Mouse (Mus musculus) mesoderm, embryonic 11.5 days (tissue): ENCODE measurements at regions not wholly inside any gene's neighbourhood (a gene's known extent, or its start where the extent isn't known, plus 50 kb on each side); places are given as distances from the start of the nearest gene placed in this dataset.

Experiments
- DNase-seq: peaks from one replicate; pipeline ENCODE4 v3.0.0-alpha.2; 2012; ENCODE audit warnings: low read depth, low spot score

DNA sequence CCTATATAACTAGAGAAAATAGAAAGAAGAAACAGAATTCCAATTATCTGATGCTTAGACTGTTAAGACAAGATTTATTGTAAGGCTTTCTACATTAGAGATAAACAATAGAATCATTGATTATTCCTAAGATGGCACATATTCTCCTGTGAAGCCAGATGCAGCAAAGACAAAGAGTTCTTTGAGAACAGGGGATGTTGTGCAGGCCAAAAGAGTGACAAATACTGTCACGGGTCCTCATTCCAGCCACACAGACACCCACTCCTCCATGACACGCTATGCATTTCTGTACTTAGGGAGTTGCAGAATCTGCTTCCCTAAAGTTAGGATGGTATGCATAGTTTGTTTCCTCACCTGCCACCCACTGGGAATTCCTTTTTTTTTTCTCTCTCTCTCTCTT lies 245.2 kb downstream of the Sv2b start:
- DNase-seq, result no peak

DNA sequence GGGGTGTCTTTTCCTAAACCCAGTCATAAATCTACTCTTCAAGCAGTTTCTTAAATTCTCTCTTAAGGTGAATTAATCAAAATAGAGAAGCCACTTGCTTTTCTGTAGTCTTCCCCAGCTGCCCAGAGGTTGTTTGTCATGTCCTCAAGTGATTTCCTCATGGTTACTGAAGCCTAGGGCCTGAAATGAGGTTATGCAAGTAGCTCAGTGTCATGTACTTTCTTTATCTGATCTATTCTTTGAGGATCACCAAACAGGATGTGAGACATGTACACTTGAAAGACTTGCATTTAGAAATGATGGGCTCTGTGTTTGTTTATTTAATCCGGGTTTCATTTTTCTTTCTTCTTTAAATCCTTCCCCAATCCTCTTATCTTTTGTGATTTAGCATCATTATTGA lies 258.8 kb downstream of the Sv2b start:
- DNase-seq, result no peak

DNA sequence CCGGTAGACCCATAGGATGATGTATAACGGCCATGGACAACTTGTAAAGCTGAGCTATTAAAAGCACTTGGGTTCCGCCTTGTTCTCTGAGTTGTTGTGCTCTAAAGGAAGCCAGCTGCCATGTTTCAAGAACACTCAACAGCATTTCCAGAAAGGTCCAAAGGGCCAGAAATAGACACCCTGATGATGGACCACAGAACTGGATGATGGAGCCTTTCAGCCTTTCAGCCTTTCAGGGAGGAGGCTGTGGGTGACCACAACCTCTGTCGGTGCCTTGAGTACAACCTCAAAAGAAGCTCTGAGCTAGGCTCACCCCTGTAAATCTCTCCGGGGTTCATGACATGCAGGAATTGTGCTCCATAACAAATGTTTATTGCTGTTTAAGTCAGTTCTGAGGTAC lies 259.3 kb downstream of the Sv2b start:
- DNase-seq, result no peak

DNA sequence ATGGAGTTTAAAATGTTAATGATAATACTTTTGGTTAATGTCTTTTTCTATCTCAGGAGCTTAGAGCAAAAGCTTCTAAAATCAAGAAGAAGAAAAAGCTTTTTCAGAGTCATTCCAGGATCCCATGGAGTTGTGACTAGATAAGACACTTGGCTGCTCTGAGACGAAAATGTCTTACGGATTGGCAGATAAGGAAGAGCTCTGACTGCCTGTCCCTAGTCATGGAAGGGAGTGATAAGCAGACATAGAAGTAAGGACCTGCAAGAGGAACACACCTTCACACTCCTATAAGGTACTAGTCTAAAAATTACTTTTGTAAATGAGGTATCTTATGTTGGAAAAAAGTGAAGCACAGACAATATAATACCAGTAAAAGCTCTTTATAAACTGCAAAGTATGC lies 260.2 kb downstream of the Sv2b start:
- DNase-seq, result no peak

DNA sequence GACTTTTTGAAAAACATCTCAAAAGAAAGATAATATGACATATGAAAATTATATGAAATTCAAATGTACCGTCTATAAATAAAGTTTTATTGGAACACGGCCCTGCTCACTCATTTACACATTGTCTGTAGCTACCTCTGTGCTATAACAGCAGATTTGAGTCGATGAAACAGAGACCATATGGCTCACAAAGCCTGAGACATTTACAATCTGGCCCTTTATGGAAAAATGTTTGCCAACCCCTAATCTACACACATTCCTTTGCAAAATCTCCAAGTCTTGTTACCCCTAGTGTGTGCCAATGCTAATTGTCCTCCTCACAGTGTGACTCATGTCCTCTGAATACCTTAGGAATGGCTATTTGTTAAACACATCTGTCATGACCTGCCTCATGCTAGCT lies 261.2 kb downstream of the Sv2b start:
- DNase-seq, result no peak

DNA sequence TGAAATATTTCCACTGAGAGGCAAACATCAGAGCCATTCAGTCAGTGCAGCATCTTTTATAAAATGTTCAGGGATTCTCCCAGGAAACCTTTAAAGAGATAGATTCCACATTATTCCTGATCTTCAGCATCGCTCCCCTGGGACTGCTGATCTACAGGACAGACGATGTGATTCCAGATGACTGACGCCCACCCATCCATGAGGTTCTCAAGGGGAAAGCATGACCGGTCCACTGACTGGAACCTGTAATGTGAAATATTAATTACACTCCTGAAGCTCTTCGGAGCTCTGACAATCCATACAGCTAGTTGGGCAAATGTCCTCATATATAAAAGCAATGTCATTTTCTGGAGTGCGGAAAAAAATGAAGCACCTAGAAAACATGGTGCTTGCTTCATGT lies 268.2 kb downstream of the Sv2b start:
- DNase-seq, result no peak

DNA sequence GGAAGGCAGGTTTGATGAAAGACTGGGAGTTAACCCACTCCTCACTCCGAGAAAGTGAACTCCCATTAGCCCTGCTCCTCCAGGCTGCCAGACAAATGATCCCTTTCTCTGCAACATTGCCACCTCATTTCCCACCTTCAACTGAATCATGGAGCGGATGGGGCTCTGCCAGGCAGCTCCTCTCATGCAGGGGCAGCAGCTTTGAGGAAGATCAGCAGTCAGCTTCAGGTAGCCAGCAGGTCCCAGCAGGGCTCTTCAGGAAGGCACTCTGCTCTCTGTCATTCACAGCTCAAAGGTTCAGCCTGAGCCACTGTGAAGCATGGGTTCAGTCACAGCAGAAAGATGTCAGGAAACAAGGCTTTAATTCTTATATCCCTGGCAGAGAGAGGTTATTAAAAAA lies 282.9 kb downstream of the Sv2b start:
- DNase-seq, result no peak

DNA sequence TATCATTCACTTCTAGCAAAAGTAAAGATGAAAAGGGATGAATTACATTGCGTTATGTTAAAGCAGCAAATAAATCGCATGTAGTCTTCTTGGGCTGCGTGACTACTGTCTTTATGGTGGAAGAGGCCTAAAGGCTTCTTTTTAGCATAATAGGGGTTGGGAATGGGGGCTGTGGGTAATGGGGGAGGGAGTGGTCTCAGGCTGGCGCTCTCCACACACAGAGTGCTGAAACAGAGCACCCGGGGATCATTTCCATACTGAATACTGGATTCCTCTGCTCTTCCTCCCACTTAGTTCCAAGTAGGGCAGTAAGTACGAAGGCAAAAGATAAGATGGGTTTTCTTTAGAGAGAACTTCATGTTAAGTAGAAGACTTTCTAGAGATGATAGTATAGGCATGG lies 287.1 kb downstream of the Sv2b start:
- peak; percentile 19 for DNase-seq

DNA sequence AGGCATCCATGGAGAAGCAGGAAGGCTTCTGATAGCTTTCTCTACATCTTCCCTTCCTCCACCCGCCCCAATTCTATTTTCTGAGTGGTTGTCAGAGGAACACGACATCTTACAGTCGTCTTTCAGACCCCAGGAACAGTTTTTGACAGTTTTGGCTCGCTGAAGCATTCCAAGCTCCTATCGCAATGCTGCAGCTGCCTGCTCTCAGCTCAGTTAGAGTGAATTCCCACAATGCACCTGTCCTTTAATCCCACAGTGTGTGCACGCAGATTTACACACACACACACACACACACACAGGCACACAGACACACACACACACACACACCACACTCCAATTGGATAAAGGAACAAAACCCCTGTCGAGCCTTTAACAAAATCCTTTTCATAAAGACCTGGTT lies 290.4 kb downstream of the Sv2b start:
- no peak for DNase-seq

DNA sequence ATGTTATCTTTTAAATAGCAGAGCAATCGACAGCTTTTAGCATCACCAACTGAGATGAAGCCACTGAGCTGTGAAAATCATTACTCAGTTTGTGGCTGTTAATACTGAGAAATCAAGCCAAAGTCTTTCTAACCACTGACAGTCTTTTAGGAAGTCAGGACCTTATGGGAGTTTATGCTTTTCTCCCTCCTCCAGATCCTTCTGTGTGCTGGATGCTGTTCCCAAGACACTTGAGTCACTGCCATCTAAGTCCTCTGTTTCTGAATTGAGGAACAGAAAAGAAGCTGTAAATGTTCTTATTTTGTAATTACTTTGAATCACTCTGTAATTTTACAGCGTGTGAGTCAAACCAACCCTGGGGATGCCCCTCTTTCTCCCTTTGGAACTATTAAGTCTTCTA lies 300.6 kb downstream of the Sv2b start:
- no peak for DNase-seq

DNA sequence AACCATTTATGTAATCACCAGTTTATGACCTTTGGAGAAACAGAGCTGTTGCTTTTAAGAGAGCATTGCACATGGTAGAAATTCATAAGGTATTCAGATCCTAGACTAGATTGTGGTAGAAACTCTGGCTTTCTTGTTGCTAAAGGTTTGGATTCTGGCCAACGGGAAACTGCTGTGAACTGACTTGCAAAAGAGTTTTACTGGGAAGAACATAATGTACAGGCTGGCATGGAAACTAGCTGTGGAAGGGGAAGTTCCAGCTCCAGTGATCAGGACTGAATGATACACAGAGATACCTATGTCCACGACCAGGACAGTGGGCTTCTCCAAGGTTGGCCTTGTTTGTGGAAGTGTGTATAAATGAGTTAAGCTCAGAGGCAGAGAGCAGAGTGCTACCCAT lies 318.9 kb downstream of the Sv2b start:
- DNase-seq, result no peak

DNA sequence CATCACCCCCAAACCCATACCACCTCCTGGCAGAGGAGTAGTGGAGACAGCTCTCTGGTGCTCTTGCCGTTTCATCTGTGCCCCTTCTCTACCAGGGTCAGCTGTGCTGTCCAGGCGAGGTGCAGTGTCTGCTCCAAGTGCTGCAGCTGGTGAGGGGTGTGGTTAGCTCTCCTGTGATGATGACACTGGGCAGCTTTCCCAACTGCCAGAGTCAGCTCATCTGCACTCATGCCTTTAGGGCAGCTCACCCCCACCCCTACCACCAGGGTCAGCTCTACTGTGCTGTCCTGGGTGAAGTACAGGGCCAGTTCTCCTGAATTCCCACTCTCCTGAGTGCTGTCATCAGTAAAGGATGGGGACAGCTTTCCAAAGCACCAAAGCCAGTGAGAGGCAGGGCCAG lies 329.6 kb downstream of the Sv2b start:
- DNase-seq, result no peak

DNA sequence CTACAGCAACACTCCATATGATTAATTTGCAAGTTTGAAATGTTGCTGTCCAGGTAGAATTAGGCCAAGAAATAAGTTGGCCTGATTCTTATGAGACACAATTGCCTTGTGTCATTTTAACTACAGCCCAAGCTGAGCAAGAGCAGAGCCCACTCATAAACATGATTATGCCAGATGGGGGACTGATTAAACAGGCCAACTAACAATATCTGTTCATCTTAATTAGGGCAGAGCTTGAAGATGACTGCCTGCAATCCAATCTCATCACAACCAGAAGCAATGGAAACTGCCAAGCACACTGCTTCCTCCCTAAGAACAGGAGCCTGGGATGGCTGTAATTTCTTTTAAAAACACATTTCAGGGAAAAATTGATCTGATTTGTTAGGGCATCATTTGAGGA lies 333.1 kb downstream of the Sv2b start:
- DNase-seq, result no peak

DNA sequence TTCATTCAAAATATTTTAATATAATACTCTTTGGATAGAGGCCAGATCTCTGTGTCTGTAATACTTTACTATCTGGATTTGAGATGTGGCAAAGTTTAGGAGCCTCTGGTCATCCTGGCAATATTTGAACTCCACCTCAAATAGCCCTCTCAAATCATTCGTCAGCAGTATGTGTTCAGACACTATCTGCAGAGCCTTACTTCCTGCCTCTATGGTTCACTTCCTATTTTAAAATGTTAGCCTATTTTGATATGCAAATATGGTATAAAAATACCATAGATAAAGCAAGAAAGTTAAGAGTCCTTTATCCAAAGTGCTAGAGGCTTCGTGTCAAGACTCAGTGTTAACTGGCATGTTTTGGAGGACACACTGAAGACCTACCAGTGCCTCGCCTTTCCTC lies 334.6 kb downstream of the Sv2b start:
- DNase-seq, result no peak

DNA sequence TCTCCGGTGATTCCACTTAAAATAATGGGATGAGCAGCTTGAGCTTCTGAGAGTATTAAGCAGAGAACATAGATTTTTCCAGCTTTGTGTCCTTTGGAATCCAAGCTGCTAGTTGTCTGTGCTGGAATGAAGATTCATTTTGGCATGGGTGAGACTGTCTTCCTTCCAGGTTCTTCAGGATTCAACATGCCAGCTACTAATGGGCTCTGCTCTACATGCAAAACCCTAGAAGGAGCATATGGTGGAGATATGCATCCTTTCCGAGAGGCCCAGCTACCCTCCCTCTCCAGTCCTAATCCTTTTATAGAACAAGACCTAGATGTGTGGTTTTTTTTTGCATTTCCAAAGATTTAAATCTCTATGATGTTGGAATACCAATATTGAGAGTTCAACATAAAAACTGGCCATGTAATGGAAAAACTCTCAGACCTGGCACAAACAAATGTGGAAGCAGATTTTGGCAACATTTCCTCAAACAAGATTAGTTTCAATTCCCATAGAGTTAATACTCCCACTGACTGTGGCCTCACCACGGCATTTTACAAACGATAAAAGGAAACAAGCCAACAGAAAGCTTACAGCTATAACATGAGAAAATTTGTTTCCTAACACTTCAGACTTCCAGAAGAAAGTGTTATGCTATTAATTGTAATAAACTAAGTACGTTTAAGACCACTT lies 364.5 kb downstream of the Sv2b start:
- DNase-seq, result no peak

DNA sequence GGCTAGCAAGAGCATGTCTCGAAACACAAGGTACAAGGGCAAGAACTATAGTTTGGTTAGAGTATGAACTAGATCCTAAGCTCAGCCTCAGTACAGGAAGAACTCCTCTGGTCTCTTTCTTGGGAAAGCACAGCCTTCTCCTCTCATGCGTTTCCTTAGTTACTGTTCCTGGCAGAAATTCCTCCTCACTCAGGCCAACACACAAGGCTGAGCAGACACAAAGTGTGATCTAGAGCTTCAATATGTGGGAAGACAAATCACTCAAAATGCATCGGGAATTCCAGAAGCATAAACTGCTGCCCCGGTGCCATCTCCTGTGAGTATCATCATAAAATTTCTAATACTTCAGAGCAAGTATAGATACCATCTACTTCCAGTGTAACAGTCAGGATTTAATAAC lies 366.1 kb downstream of the Sv2b start:
- no peak for DNase-seq

DNA sequence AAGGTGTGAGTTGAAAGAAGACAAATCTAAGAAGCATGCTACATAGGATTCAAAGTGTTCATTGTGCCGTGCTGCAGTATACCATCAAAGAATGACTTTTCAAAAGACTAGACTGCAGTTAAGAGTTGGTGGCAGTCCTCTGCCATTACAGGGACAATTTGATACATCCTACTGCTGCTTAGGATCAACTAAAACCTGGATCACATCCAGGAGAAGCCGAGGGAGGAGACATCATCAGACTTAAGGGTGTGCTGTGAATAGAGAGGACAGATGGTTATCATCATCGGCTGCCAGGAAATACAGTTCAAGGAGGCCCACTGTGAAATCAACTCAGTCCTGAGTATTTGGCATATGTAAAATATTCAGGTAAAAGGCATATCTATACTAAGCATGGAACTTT lies 366.9 kb downstream of the Sv2b start:
- no peak for DNase-seq

DNA sequence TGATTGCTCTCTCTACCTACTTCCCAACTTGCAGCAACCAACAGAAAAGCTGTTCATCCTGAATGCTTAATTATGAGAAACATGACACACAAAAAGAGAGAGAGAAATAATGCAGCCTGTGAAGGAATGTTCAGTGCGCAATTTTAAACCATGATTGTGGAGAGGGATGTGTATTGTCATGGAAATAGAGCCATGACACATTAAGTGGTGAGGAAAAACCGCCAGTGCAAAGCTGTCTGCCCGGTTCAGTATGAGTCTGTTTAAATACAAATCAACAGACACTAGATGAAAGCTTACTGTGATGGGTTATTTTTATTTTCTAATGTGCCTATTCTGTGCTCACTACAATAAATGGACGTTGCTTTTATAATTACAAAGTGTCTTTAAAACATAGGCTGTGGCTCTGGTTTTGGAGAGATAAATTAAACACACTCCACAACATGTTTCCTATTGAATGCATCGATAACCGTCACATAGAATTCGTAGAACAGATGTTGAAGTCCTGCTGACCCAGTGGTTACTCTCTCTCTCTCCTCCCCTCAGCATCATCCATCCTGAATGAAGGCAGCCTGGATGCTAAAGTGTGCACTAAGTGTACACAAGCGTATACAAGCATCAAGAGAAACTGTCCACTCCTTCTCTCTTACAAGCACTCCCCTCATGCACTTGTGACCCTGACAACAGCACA lies 374.7 kb upstream of the Slco3a1 start:
- DNase-seq, result no peak

DNA sequence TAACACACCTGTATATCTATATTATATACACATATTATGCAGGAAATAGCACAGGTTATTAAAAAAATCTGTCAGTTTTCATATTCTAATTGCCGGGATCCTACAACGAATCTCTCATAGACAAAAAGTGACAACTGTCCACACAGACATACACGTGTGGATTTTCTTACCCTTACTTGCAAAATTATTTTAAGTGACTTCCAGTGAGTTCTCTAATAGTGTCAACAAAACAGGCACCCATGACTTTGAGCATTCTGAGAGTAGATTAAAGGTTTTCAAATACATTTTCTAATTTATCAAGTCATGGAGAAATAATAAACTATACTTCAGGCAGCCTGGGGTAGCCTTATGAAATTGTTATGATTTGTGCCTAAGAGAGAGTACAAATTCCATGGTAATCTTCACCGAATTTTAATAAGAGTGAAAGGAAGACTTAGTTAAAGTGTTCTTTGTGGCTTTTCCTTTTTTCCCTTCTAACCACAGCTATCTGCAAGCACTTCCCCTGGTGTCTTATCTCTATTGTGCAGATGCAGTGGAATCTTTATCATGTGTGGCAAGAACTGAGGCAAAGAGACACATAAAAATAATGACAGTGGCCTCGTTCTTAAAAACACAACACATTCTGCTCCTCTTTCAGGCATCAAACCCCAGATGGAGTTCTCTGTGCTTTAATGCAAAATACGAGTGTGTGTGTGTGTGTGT lies 373.8 kb upstream of the Slco3a1 start:
- DNase-seq, result no peak

DNA sequence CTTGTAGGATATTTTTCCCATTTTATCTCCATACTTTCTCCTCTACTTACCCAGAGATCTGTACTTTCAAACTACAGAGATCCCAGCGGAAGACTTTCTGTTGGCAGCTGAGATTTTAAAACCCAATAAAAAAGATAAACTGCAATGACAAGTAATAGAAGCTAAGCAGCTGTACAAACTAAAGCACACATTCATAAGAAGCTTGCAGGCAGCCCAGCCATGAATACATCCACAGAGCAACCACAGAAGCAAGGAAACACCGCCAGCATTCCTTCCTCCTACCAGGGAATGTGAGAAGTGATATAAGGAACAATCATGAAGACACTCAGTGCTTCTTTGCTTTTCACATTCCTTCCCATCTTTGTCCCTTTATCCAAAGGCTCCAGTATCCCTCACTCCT lies 372.1 kb upstream of the Slco3a1 start:
- no peak for DNase-seq

DNA sequence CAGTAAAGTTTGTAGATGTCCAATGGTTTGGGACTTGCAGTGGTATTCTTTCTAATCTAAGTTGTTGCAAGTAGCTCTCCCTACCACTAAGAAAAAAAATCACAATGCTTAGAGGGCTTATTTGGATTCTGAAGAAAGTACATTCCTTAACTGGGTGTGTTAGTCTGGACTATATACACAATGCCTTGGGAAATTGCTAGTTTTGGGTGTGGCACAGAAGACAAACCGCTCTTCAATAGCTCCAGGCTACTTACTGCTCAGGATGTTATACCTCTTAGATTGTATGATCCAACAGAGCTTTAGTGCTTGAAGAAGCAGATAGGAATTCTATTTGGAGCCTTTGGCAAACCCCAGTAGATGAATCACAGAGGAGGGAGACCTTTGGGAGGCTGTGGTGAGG lies 369.6 kb upstream of the Slco3a1 start:
- no peak for DNase-seq

DNA sequence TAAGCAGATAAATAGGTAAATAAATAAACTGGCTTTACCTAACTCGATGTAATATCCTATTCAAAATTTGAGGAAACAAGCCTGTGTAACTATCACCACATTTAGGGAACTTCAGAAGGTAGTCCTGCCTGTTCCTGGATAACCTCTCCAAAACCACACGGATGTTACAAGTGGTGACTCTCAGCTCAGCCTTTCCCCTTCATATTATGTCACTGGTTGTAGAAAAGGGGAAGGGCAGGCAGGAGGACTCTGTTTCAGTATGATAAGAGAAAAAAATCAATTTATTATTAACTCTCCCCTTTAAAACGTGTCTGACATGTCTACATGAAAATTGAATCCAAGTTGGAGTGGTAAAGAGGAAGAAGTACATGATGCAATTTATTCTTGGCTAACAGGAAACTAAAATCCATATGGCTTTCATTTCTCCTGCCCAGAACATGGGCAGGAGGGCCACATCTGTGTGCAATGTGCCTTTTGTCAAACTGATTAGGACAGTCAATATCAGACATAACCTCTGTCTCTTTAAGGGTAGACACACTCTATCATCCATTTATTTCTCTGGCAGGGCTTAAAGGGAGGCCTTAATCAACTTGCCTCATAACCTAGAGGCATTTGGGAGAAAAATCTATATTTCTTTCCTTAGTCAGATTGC lies 353.9 kb upstream of the Slco3a1 start:
- DNase-seq, result peak; percentile 39

DNA sequence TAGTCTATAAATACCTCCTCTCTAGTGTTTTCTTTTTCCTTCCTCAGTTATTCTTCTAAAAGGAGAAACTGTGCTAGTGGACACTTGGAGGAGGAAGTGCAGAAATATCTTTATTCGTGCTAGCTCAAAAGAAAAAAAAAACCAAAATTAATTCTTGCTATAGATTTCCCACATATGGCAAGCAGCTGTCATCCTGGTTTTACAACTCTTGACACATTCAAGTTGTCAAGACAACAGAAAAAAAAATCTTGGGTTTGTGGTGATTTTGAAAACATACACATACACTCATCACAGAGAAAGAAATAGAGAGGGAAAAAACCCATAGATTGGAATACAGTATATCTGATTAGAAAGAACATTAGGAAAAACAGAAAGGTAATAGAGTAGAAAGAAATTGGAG lies 352.8 kb upstream of the Slco3a1 start:
- DNase-seq, result no peak
